Mouse (Mus musculus): ENCODE results near the gene Map3k12. TPM values are rescaled to one million over a fixed set of nuclear protein-coding genes. Genes with fewer than 3 reads are reported as not detected.
A peak's percentile ranks its signal among the peaks of the same experiment; 100 is the strongest.

Map3k12 gene
- polyA plus RNA-seq, 1 experiment from 2014 or later = 27.7 TPM

GRCm38 (mm10) chr15:102459381-102459780, 57.5 kb downstream of the Map3k12 start:
- Histone ChIP-seq H3K36me3 (peaks cover 11% of the 10 kb centered on the region), H3K9me3 (replicated peaks) (no peaks in the 10 kb centered on the region), H3K27me3 (ENCODE audit: low read depth, poor library complexity, severe bottlenecking) (no peaks in the 10 kb centered on the region), H3K4me3 (peak overlapping the region; percentile 56), H3K27ac (0 out of 2 replicates have a peak overlapping the region, but pooled peaks have one; percentile 66), H3K4me1 (peaks cover 24% of the 10 kb centered on the region)
- 37% methylated on average over 6 of the region's 6 CpGs for WGBS
- no peak for DNase-seq (ENCODE audit: low spot score)

- H3K36me3 ChIP-seq = peaks cover 11% of the 10 kb centered on the region
- no peaks in the 10 kb centered on the region for H3K27me3 ChIP-seq (ENCODE audit: low read depth, poor library complexity, severe bottlenecking)
- 0 out of 2 replicates have a peak within 1 kb of the TSS, but pooled peaks have one; percentile 66 for H3K27ac ChIP-seq
- peaks cover 24% of the 10 kb centered on the region for H3K4me1 ChIP-seq
- peak; percentile 83 for DNase-seq (ENCODE audit: low spot score)
- H3K9me3 ChIP-seq (replicated peaks) = no peaks in the 10 kb centered on the region
- under 1% methylated on average over 19 of the region's 19 CpGs for WGBS
- H3K4me3 ChIP-seq = peak within 1 kb of the TSS; percentile 56
Observed at GRCm38 (mm10) chr15:102458904-102459317, 58.0 kb downstream of the Map3k12 start, which contains the start of gene Prr13. Gene Prr13, plus strand, starts transcription at chr15:102459028.

- Histone ChIP-seq H3K27ac (0 out of 2 replicates have a peak overlapping the region, but pooled peaks have one; percentile 66), H3K4me3 (peak overlapping the region; percentile 56), H3K36me3 (peaks cover 7% of the 10 kb centered on the region), H3K9me3 (replicated peaks) (no peaks in the 10 kb centered on the region), H3K27me3 (ENCODE audit: low read depth, poor library complexity, severe bottlenecking) (no peaks in the 10 kb centered on the region), H3K4me1 (peaks cover 24% of the 10 kb centered on the region)
- WGBS = 78% methylated on average over 5 of the region's 5 CpGs
- DNase-seq (ENCODE audit: low spot score) = no peak
Observed at GRCm38 (mm10) chr15:102458050-102458736, 58.7 kb downstream of the Map3k12 start.

- peak; percentile 43 for DNase-seq (ENCODE audit: low spot score)
- H3K9me3 ChIP-seq (replicated peaks) = no peaks in the 10 kb centered on the region
- WGBS = 37% methylated on average over 6 of the region's 6 CpGs
- H3K27ac ChIP-seq = no peak overlapping the region
- H3K4me3 ChIP-seq = no peak overlapping the region
- H3K36me3 ChIP-seq = no peaks in the 10 kb centered on the region
- H3K27me3 ChIP-seq (ENCODE audit: low read depth, poor library complexity, severe bottlenecking) = no peaks in the 10 kb centered on the region
- H3K4me1 ChIP-seq = peaks cover 24% of the 10 kb centered on the region
Observed at GRCm38 (mm10) chr15:102455993-102456392, 60.9 kb downstream of the Map3k12 start.

GRCm38 (mm10) chr15:102451666-102452430, 65.0 kb downstream of the Map3k12 start:
- no peak overlapping the region for H3K4me3 ChIP-seq
- DNase-seq (ENCODE audit: low spot score) = no peak
- H3K36me3 ChIP-seq = no peaks in the 10 kb centered on the region
- H3K4me1 ChIP-seq = peaks cover 2% of the 10 kb centered on the region; the same call in 1 of the 2 replicates
- WGBS = 82% methylated on average over 26 of the region's 26 CpGs
- no peaks in the 10 kb centered on the region for H3K27me3 ChIP-seq (ENCODE audit: low read depth, poor library complexity, severe bottlenecking)
- no peaks in the 10 kb centered on the region for H3K9me3 ChIP-seq (replicated peaks)
- H3K27ac ChIP-seq = no peak overlapping the region

GRCm38 (mm10) chr15:102450928-102451327, 65.9 kb downstream of the Map3k12 start:
- Histone ChIP-seq H3K27ac (no peak overlapping the region), H3K27me3 (ENCODE audit: low read depth, poor library complexity, severe bottlenecking) (no peaks in the 10 kb centered on the region), H3K9me3 (replicated peaks) (no peaks in the 10 kb centered on the region), H3K4me3 (no peak overlapping the region), H3K36me3 (no peaks in the 10 kb centered on the region), H3K4me1 (peaks cover 2% of the 10 kb centered on the region; the same call in 1 of the 2 replicates)
- DNase-seq (ENCODE audit: low spot score) = no peak
- 47% methylated on average over 7 of the region's 7 CpGs for WGBS

GRCm38 (mm10) chr15:102449366-102449765, 67.5 kb downstream of the Map3k12 start:
- no peaks in the 10 kb centered on the region for H3K36me3 ChIP-seq
- H3K4me3 ChIP-seq = no peak overlapping the region
- no peak for DNase-seq (ENCODE audit: low spot score)
- peaks cover 6% of the 10 kb centered on the region; the same call in 1 of the 2 replicates for H3K4me1 ChIP-seq
- no peaks in the 10 kb centered on the region for H3K9me3 ChIP-seq (replicated peaks)
- WGBS = 51% methylated on average over 8 of the region's 8 CpGs
- H3K27ac ChIP-seq = no peak overlapping the region
- no peaks in the 10 kb centered on the region for H3K27me3 ChIP-seq (ENCODE audit: low read depth, poor library complexity, severe bottlenecking)

Other genes with a start within 250 kb of the Map3k12 start
- gene Gm9918, start 246.5 kb downstream of the Map3k12 start, polyA plus RNA-seq (2016; fragmentation: Nextera tagmentation; extraction: Ambion mirVana) = 1.1 and 1.4 TPM in 2 replicates
- gene Mfsd5, start 237.6 kb downstream of the Map3k12 start, polyA plus RNA-seq (2016; fragmentation: Nextera tagmentation; extraction: Ambion mirVana) = 69.5 and 76.5 TPM in 2 replicates
- gene Espl1, start 220.8 kb downstream of the Map3k12 start, polyA plus RNA-seq (2016; fragmentation: Nextera tagmentation; extraction: Ambion mirVana) = 60.6 and 63.5 TPM in 2 replicates
- gene Pfdn5, start 190.9 kb downstream of the Map3k12 start, polyA plus RNA-seq (2016; fragmentation: Nextera tagmentation; extraction: Ambion mirVana) = 351 and 381 TPM in 2 replicates
- 123 and 135 TPM in 2 replicates for gene Myg1, start 185.4 kb downstream of the Map3k12 start, polyA plus RNA-seq (2016; fragmentation: Nextera tagmentation; extraction: Ambion mirVana)
- 150 and 163 TPM in 2 replicates for gene Aaas, start 166.3 kb downstream of the Map3k12 start, polyA plus RNA-seq (2016; fragmentation: Nextera tagmentation; extraction: Ambion mirVana)
- gene Sp7, start 149.9 kb downstream of the Map3k12 start, polyA plus RNA-seq (2016; fragmentation: Nextera tagmentation; extraction: Ambion mirVana) = 1.6 and 1.8 TPM in 2 replicates
- gene Sp1, start 110.9 kb downstream of the Map3k12 start, polyA plus RNA-seq (2016; fragmentation: Nextera tagmentation; extraction: Ambion mirVana) = 9.1 and 9.8 TPM in 2 replicates
- gene Amhr2, start 71.7 kb downstream of the Map3k12 start, polyA plus RNA-seq (2016; fragmentation: Nextera tagmentation; extraction: Ambion mirVana) = 0.15 TPM in 1 of 2 replicates, not detected in the other
- 57.6 and 60.5 TPM in 2 replicates for gene Prr13, start 58.0 kb downstream of the Map3k12 start, polyA plus RNA-seq (2016; fragmentation: Nextera tagmentation; extraction: Ambion mirVana)
- 230 and 235 TPM in 2 replicates for gene Pcbp2, start 46.5 kb downstream of the Map3k12 start, polyA plus RNA-seq (2016; fragmentation: Nextera tagmentation; extraction: Ambion mirVana)
- 3.8 and 4.8 TPM in 2 replicates for gene Gm10337, start 13.3 kb downstream of the Map3k12 start, polyA plus RNA-seq (2016; fragmentation: Nextera tagmentation; extraction: Ambion mirVana)
- gene Tarbp2, start 1.1 kb upstream of the Map3k12 start, polyA plus RNA-seq (2016; fragmentation: Nextera tagmentation; extraction: Ambion mirVana) = 143 and 150 TPM in 2 replicates
- 1.7 and 1.8 TPM in 2 replicates for gene Npff, start 7.9 kb upstream of the Map3k12 start, polyA plus RNA-seq (2016; fragmentation: Nextera tagmentation; extraction: Ambion mirVana)
- gene Gm28047, start 108.0 kb upstream of the Map3k12 start, polyA plus RNA-seq (2016; fragmentation: Nextera tagmentation; extraction: Ambion mirVana) = 0.31 TPM in 1 of 2 replicates, not detected in the other
- 22.2 and 27.0 TPM in 2 replicates for gene Atf7, start 108.4 kb upstream of the Map3k12 start, polyA plus RNA-seq (2016; fragmentation: Nextera tagmentation; extraction: Ambion mirVana)
- 61.8 and 74.3 TPM in 2 replicates for gene Atp5g2, start 155.3 kb upstream of the Map3k12 start, polyA plus RNA-seq (2016; fragmentation: Nextera tagmentation; extraction: Ambion mirVana)
- 26.3 and 33.5 TPM in 2 replicates for gene Calcoco1, start 205.1 kb upstream of the Map3k12 start, polyA plus RNA-seq (2016; fragmentation: Nextera tagmentation; extraction: Ambion mirVana)

Data from limb, embryonic 10.5 days (tissue).